Mouse (Mus musculus) layer of hippocampus, adult 11-12 months (tissue): ENCODE measurements around the gene Tcf19.

ENCODE experiments used
- DNase-seq: peaks from one replicate; pipeline ENCODE4 v3.0.0; 2022; ENCODE audit warnings: low spot score

Gene Tcf19

GRCm38 (mm10) chr17:35516652-35517500 lies at the start of gene Tcf19, which contains the start of gene Cchcr1:
Tcf19 (minus strand) TSS chr17:35516824.
Cchcr1 (plus strand) TSS chr17:35517100.
- DNase-seq = peak; percentile 94

- DNase-seq = no peak
Observed at GRCm38 (mm10) chr17:35558216-35558615, 41.6 kb upstream of the Tcf19 start.

GRCm38 (mm10) chr17:35557351-35557750 lies 40.7 kb upstream of the Tcf19 start:
- no peak for DNase-seq

GRCm38 (mm10) chr17:35556812-35557211 lies 40.2 kb upstream of the Tcf19 start:
- DNase-seq = peak; percentile 43

GRCm38 (mm10) chr17:35556186-35556765 lies 39.7 kb upstream of the Tcf19 start:
- DNase-seq = no peak

GRCm38 (mm10) chr17:35554761-35555397 lies 38.3 kb upstream of the Tcf19 start:
- DNase-seq = no peak

GRCm38 (mm10) chr17:35554321-35554720 lies 37.7 kb upstream of the Tcf19 start:
- no peak for DNase-seq

- no peak for DNase-seq
Observed at GRCm38 (mm10) chr17:35551881-35552414, 35.3 kb upstream of the Tcf19 start, which contains the start of gene Cdsn. Cdsn (plus strand) TSS chr17:35552128.

- DNase-seq = no peak
Observed at GRCm38 (mm10) chr17:35550871-35551270, 34.2 kb upstream of the Tcf19 start.

- DNase-seq = no peak
Observed at GRCm38 (mm10) chr17:35550143-35550494, 33.5 kb upstream of the Tcf19 start.

- DNase-seq = peak; percentile 65
Observed at GRCm38 (mm10) chr17:35549437-35550142, 33.0 kb upstream of the Tcf19 start.

GRCm38 (mm10) chr17:35548636-35549035 lies 32.0 kb upstream of the Tcf19 start:
- no peak for DNase-seq

- DNase-seq = no peak
Observed at GRCm38 (mm10) chr17:35547465-35547864, 30.8 kb upstream of the Tcf19 start.

- DNase-seq = peak; percentile 53
Observed at GRCm38 (mm10) chr17:35544680-35545079, 28.1 kb upstream of the Tcf19 start.

GRCm38 (mm10) chr17:35544001-35544400 lies 27.4 kb upstream of the Tcf19 start:
- DNase-seq = no peak

GRCm38 (mm10) chr17:35543412-35543861 lies 26.8 kb upstream of the Tcf19 start:
- no peak for DNase-seq

GRCm38 (mm10) chr17:35542761-35543411 lies 26.3 kb upstream of the Tcf19 start:
- DNase-seq = no peak

GRCm38 (mm10) chr17:35539540-35539939 lies 22.9 kb upstream of the Tcf19 start:
- no peak for DNase-seq

- no peak for DNase-seq
Observed at GRCm38 (mm10) chr17:35538476-35538875, 21.9 kb upstream of the Tcf19 start.

GRCm38 (mm10) chr17:35537421-35537820 lies 20.8 kb upstream of the Tcf19 start:
- DNase-seq = no peak

- peak; percentile 83 for DNase-seq
Observed at GRCm38 (mm10) chr17:35534343-35534742, 17.7 kb upstream of the Tcf19 start.
